ENCODE assay signal across 32 mouse cellular contexts in genomic region chr12:33092196-33092595, GRCm38 (mm10). TPM values are rescaled to one million over a fixed set of nuclear protein-coding genes. Genes with fewer than 3 reads are reported as not detected.
"Had no signal": no experiment of that assay in that cellular context is flagged by ENCODE, and none has a peak within 500 bp of the region (broad histone marks: within the 10 kb centered on the region; RNA-seq: fewer than 3 reads in every experiment).

No protein-coding gene starts in this region.

- H3K4me1 ChIP-seq: embryonic facial prominence, embryonic 10.5 days; embryonic facial prominence, embryonic 12.5 days; embryonic facial prominence, embryonic 13.5 days; embryonic facial prominence, embryonic 15.5 days; forebrain, embryonic 10.5 days; forebrain, embryonic 12.5 days; forebrain, embryonic 13.5 days had no signal

- ATAC-seq: forebrain, embryonic 13.5 days; forebrain, embryonic 14.5 days; forebrain, embryonic 15.5 days; forebrain, embryonic 16.5 days; forebrain, postnatal 0 days had no signal

- H3K27me3 ChIP-seq: embryonic facial prominence, embryonic 12.5 days; embryonic facial prominence, embryonic 13.5 days; embryonic facial prominence, embryonic 15.5 days; forebrain, embryonic 15.5 days had no signal

- H3K4me2 ChIP-seq: embryonic facial prominence, embryonic 12.5 days; embryonic facial prominence, embryonic 13.5 days; embryonic facial prominence, embryonic 15.5 days; forebrain, embryonic 12.5 days; forebrain, embryonic 13.5 days; forebrain, embryonic 15.5 days had no signal

- H3K36me3 ChIP-seq: embryonic facial prominence, embryonic 10.5 days; embryonic facial prominence, embryonic 12.5 days; embryonic facial prominence, embryonic 13.5 days; embryonic facial prominence, embryonic 15.5 days; forebrain, embryonic 10.5 days; forebrain, embryonic 12.5 days; forebrain, embryonic 15.5 days had no signal

- H3K4me3 ChIP-seq: embryonic facial prominence, embryonic 10.5 days; embryonic facial prominence, embryonic 12.5 days; embryonic facial prominence, embryonic 13.5 days; embryonic facial prominence, embryonic 15.5 days; erythroblast, embryonic 14.5 days; forebrain, embryonic 10.5 days; forebrain, embryonic 12.5 days; forebrain, embryonic 13.5 days; forebrain, embryonic 15.5 days; gastrocnemius, adult 2 months had no signal

- H3K27ac ChIP-seq: embryonic facial prominence, embryonic 10.5 days; embryonic facial prominence, embryonic 12.5 days; embryonic facial prominence, embryonic 13.5 days; embryonic facial prominence, embryonic 15.5 days; forebrain, embryonic 10.5 days; forebrain, embryonic 12.5 days; forebrain, embryonic 13.5 days; forebrain, embryonic 15.5 days; gastrocnemius, adult 2 months had no signal

- DNase-seq: cerebellum, adult 2 months; cerebellum, adult 8-10 months; cerebellum, adult 9-10 months; cerebellum, adult 9-11 months; cerebellum, postnatal 10 days; cerebellum, postnatal 14 days; cerebellum, postnatal 25 days; cerebellum, postnatal 36 days; embryo, embryonic 11 days; forebrain, postnatal 0 days; gastrocnemius, adult 2 months; gastrocnemius, postnatal 10 days; gastrocnemius, postnatal 14 days; gastrocnemius, postnatal 25 days; gastrocnemius, postnatal 36 days; heart, adult 11 months; heart, adult 18-20 months had no signal

- H3K9ac ChIP-seq: embryonic facial prominence, embryonic 12.5 days; embryonic facial prominence, embryonic 13.5 days; embryonic facial prominence, embryonic 15.5 days; forebrain, embryonic 12.5 days; forebrain, embryonic 13.5 days; forebrain, embryonic 15.5 days; forebrain, postnatal 0 days had no signal

- H3K9me3 ChIP-seq: embryonic facial prominence, embryonic 10.5 days; embryonic facial prominence, embryonic 12.5 days; embryonic facial prominence, embryonic 13.5 days; embryonic facial prominence, embryonic 15.5 days; forebrain, embryonic 10.5 days; forebrain, embryonic 12.5 days; forebrain, embryonic 13.5 days; forebrain, embryonic 15.5 days had no signal

RNA-seq across cellular contexts. Expression of gene Cdhr3, which starts 0.5 kb away (rescaled TPM):
- total RNA-seq: common myeloid progenitor, adult 5-6 weeks; granulocyte monocyte progenitor cell, adult 5-6 weeks had no signal
- polyA plus RNA-seq: embryonic facial prominence, embryonic 10.5 days; embryonic facial prominence, embryonic 11.5 days; embryonic facial prominence, embryonic 12.5 days; embryonic facial prominence, embryonic 13.5 days; erythroblast, embryonic 14.5 days; forebrain, embryonic 10.5 days; forebrain, embryonic 11.5 days had no signal
